Mouse (Mus musculus) neural tube, embryonic 10.5 days (tissue): ENCODE measurements around the gene Cbln3.

Experiments used
- DNase-seq: peaks from one replicate; pipeline ENCODE4 v3.0.0-alpha.2; 2017; ENCODE audit warnings: low spot score; ENCODE audit errors: extremely low spot score

Gene Cbln3

DNA sequence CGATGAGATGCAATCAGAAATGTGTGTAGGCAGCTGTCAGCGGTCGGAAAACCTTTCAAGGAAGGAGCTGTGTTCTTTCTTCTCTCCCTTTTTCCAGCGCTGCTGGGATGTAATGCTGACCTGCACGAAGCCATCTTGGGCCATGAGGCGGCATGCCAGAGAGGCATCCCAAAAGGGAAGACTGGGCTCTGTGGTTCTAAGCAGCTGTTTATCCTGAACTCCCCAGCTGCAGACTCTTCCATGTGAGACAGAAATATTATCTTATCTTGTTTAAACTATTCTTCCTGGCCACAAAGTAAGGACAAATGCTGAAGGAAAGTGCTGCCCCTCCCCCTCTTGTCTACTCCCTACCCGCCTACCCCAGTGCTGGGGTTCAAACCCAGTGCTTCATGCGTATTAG is 3.2 kb downstream of the Cbln3 start:
- no peak for DNase-seq

DNA sequence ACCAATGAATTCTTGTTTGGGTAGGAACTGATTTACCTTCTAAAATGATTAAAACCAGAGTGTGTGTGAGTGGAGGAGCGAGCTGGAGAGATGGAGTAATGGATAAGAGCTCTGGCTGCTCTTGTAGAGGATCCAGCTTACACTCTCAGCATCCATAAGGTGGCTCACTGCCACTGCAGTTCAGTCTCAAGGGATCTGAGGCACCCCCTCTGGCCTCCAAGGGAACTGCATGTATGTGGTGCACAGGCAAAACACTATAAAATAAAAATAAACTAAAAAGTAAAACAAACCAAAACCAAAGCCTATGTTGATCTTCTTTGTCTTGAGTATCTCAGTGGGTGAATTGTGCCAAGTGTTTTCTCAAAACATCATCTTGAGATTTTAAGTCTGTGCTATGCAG is 4.6 kb downstream of the Cbln3 start:
- DNase-seq = peak; percentile 48

DNA sequence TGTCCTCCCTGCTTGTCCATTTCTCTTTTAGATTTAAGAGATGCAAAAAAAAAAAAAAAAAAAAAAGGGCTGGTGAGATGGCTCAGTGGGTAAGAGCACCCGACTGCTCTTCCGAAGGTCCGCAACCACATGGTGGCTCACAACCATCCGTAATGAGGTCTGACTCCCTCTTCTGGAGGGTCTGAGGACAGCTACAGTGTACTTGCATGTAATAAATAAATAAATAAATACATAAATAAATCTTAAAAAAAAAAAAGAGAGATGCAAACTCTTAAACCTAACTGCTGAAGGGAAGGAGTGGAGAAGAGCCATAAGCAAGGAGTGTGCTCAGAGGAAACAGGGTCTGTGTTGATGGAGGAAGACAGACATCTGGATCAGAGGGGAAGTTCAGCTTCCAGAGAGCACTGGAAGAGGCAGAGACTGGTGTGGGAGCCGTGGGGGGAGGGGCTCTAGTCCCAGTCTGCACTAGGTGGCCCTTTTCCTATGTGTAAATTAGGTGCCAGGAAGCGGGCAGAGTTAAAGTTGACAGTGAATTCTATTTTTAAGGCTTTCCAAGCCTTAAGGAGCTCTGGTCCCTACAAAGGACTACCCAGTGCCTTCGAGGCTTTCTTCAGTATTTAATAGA is 5.8 kb downstream of the Cbln3 start:
- DNase-seq = no peak

DNA sequence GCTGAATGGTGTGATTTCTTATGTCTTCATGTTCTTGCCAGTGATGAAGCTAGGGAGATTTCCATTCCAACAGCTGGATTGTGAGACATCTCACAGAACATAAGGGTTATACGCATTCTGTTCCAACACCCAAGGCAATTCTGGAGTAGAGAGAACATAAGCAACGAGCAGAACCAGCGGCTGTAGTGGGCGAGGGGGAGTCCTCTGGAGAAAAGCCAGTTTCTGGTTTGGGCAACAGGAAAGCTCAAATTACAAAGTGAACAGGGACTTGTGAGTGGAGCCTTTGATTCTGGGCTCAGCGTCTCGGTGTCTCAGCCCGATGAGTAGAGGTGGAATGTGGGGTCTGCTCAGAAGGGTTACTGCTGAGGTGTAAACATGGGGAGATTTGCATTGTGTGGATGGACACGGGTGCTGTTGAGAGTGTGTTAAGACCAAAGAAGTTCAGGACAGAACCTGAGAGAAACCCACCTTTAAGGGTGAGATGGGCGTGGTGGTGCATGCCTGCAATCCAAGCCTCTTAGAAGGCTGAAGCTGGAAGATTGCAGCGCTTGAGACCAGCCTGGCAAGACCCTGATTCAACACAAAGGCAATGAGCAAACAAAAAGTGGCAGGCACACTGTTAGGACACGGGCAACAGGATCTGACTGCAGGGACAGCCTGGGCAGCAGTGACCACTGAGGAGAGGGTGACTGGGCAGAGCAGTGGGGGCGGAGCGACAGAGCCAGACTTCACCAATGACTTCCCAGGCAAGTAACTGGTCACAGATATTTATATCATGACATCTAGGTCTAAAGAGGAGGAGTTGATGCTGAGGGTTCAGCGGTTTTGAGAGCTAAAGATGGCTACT is 6.5 kb downstream of the Cbln3 start:
- DNase-seq = no peak

DNA sequence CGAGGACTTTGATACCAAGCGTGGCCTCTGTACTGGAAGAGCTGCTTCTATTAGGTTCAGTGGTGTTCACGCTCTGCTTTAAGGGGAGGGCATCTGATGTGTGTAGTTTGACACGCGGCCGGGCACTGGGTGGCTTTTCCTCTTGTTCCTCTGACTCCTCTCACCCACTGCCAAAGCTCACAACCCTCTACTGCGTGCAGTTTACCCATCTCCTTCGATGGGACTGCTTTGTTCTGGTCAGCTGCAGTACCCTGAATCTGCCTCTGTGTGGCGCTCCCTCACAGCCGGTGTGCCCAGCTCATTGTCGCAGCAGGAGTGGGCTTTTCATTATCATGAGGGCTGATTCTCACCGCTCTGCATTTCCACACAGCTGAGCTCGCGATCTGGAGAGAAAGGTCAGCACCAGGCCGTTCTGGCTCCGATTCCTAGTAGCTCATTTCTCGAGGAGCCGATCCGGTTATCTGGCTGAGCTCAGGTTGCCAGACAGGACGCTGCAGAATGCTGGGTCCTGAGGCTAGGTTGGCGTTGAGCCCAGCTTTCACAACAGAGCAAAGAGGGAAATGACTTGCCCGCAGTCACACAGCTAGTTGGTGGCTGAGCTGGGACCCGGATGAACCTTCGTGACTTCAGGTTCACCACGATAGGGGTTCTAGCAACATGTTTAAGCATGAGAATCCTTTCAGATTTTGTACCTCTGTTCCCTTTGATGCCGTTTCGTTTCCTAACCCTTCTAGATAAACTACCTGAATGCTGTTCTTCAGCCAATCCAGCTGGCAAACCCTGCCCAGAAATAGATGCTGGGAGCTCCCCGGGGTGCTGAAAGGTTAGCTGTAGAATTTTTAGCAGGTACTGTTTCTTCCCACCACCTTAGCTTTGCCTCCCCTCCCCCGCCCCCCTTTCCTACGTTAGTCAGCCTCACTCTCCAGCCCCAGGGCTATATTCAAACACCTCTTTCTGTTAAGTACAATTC is 10.2 kb downstream of the Cbln3 start:
- DNase-seq = peak; percentile 87

DNA sequence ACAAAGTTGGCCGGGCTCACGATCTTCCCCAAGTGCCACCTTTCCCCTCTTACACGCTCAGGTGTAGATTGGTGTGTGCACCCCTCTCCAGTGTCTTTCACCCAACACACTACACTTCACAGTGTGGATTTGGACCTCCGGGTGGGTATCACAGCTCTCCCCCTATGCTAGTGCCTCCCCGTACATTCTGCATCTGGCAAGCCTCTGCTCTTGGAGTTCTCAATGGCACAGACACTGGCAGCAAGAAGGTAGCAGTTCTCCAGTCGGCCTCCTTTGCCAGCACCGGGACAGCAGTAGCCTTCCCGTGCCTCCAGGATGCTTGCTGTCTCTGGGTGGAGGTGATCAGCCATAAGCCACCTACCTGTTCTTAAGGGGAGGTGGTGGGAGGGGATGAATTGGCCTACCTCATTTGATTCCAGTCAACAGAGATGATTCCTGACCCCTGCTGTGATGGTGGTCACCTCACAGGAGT is 10.9 kb downstream of the Cbln3 start:
- DNase-seq = no peak

DNA sequence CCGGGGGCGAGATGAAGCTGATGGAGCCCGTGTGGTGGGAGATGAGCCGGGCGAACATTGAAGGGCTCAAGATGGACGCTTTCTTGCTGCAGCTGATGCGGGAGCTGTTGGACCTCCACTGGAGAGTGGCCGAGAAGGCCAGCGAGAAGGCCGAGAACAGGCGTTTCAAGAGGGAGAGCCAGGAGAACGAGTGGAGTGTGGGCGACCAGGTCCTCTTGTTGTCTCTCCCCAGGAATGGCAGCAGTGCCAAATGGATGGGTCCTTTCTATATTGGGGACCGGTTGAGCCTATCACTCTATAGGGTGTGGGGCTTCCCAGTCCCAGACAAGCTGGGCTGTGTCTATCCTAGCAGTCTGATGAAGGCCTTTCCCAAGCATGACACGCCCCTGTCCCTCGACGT is 11.6 kb downstream of the Cbln3 start:
- DNase-seq = no peak

DNA sequence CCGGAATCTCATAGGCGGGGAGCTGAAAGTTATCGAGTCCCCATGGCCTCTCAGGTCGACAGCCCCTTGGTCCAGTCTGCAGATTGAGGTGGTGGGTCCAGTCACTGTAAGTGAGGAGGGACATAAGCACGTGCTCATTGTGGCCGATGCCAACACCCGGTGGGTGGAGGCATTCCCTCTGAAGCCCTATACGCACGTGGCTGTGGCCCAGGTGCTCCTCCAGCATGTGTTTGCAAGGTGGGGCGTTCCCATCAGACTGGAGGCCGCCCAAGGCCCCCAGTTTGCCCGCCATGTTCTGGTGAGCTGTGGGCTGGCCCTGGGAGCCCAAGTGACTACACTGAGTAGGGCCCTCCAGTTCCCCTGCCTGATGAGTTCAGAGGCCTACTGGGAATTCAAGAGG is 12.2 kb downstream of the Cbln3 start:
- no peak for DNase-seq

DNA sequence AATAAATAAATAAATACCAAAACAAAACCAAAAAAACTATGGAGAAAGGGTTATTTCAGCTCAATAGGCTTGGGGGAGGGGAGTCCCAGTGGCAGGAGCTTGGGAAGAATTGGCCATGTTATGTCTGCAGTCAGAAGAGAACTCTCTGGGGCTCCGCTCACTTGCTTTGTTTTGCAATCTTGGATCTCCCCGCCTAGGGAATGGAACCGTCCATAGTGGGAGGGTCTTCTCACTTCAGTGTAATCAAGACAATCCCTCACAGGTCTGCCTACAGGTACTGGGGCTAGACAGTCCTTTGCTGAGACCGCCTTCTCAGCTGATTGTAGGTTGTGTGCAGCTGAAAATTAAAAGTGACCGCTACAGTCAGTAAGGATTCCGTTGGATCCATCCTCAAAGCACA is 14.7 kb downstream of the Cbln3 start:
- no peak for DNase-seq

DNA sequence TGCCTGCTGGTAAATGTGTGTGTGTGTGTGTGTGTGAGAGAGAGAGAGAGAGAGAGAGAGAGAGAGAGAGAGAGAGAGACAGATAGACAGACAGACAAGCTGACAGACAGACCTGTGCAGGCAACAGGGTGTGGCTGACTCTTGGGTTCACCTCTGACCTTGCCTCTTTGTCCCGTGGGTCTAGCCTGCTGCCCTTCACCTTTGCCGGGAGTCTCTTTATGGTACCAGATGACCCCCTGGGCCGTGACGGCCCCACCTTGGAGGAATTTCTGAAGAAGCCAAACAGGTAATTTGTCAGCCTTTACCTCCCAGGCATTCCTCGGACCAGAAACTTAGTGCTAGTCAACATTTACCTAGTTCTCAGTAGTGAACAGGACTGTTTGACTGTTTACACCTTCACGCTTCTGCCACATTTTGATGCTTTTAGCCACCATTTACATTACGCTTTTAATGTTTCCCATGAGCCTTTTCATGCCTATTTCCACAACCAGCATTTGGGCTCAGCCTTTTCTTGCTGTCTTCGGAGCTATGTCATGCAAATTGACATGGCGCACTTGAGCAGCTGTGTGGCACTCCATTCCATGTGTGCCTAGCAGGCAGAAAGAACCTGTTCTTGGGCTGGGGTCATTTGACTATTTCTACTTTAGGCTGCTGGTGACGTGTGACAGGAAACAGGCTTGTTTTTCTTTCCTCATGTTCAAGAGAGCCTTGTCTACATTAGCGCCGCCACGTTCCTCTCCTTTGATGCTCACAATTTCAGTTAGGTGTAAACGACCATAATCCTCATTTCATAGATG is 15.8 kb downstream of the Cbln3 start:
- no peak for DNase-seq

DNA sequence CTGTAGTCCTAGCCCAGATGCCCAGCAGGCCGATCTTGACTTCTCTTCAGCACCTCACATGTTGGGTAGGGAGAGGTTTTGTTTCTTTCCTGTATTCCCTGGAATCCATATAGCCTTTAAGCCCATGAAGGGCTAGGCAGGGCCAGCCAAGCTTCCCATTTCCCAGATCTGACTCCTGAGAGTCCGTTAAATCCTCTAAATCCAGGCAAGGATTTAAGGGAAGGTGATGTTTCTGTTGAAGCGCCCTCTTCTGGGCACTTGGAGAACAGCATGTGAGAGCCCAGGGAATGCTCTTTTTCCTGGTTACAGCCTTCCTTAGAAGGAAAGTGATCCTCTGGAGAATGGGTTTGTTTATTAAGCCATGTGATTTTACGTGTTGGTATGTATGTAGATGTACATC is 17.2 kb downstream of the Cbln3 start:
- peak; percentile 77 for DNase-seq

DNA sequence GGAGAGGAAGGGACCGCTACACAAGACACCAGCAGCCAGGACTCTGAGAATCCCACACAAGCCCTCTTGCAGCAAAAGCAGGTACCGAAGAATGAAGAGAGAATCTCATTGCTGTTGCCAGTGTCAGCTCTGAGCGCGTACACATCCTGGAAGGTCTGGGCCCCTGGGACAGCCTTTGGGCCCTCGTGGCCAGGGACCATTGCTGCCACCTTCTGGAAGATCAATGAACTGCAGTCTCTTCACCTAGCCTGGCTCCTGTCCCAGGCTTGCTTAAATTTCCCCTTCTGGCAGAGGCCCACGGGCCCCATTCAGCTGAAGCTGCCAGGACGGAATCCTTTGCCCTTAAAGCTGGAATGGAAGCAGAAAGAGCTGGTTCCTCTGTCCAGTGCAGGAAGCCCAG is 20.4 kb downstream of the Cbln3 start:
- peak; percentile 69 for DNase-seq

DNA sequence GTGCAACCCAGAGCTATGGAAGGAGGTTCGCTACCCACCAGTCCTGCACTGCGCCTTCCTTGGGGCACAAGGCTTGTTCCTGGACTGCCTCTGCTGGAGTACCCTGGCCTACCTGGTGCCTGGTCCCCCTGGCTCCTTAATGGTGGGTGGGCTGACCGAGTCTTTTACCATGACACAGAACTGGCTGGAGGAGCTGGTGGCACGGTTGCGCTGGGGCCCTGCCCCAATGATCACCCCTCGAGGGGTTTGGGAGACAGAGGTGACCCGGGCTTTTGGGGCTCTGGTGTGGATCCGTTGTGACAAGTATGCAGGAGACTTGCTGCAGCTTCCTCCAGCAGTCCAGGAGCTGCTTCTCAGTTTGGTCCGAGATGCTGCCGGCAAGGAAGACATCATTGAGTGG is 21.2 kb downstream of the Cbln3 start:
- DNase-seq = no peak

DNA sequence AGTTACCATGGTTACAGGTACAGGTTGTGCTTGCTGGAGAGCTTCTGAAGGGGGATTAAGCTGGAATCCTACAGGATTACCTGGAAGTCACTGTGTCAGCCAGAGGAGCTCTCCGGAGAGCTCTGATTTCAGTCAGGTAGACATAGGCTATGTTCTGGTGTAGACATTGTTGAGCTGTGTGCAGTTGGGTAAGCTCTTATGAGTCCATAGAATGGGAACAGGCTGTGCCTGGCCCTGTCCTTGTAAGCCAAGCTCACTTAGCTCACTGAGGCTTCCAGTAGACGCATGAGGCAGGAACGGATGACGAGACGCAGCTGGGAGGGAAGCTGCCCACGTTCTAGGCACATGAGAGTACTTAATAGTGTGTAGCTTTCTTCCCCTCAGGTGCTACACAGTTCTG is 22.0 kb downstream of the Cbln3 start:
- no peak for DNase-seq

DNA sequence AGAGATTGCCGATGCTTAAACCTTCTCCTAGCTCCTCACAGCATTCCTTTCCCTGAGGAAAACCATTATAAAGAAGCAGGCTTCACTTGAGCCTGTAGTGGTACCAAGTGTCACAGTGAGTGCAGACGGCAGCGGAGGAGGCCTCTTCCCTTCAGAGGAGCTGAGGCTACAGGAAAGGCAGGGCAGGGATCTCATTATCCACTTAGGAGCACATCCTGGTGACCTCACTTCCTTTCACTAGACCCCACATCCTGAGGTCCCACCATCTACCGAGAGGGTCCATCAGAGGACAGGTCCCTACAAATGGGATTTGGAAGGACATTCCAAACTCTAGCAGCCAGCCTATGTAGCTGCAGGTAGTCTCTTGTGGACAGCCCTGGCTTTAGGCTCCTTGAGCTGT is 26.6 kb downstream of the Cbln3 start:
- DNase-seq = no peak

DNA sequence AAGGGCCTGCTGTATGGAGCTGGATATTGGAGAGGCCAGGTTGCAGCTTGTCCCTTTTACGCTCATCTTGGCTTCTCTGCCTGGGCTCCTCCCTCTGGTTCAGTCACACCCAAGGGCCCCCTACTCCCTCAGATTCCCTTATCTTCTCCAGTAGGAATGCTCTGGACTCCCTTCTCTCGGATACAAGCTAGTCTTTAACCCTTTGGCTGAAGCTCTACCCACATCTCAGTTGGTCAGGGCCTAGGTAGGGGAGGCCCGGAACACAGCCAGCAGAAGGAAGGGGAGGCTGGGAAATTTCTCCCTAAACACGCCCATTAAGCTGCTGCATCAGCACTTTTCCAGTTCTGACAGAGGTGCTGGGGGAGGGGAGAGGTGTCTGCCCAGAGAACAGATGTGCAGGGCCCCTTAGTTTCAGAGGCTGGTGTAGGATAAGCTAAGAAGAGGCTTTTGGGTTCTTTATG is 29.1 kb downstream of the Cbln3 start:
- DNase-seq = peak; percentile 63

DNA sequence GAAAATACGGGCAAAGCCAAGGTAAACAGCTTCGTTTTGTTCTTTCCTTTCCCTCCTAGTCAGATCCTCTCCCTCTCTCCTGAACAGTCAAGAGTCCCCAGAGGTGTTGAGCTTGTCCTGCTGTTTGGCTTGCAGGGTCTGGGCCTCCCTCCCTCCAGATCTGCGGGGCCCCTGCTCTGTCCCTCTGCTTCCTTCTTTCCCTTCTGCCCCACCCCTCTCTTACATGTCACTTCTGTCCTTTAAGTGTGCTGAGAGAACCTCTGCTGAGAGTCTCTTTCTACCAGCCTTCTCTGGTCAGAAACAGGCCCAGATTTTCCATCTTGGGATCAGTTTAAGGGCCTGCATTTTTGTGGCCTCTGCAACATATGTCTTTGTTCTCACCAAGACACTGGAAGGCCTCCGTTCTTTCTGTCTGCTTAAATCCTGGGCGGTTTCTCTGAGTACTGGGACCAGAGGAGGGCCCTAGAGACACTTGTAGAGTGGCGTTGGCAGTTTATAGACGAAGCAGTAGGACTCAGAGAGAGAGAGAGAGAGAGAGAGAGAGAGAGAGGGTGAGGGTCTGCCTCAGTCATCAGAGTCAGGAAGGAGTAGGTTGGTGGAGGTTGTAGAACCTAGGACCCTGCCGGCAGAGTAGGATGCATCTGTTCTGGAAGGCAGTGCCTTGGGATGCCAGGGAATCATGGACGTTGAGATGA is 29.6 kb downstream of the Cbln3 start:
- DNase-seq = peak; percentile 49

DNA sequence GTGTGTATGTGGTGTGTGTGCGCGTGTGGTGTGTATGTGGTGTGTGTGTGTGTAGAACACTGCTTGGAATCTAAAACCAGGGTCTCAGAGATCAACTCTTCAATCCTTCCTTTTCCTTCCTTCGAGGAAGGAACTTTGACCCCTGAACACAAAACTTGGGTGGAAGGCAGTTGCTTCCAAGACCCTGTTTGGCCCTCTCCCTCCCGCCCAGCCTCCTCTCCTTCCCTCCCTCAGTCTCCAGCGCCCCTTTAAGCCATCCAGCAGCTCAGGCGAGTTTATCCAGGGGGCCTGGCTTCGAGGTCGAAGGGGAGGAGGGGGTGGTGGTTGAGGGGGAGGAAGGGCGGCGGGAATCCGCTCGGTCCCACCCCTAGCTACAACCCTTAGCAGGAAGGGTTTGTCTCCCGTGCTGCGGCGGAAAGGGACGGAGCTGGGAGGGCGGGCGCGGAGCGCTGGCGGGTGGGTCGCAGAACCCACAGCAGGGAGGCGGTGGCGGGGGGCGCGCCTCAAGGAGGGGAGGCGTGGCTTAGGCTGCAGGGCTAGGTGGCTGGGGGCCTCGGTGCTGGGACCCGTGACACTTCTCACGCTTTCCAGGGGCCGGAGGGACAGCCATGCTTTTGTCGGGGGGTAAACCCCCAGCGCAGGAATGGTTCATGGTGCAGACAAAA is 30.4 kb downstream of the Cbln3 start, which contains the start of gene Nynrin:
Gene Nynrin (plus strand): TSS at position 390 of the 665 bp plus-strand sequence.
- peak; percentile 85 for DNase-seq
